Mouse (Mus musculus) hindbrain, embryonic 10.5 days (tissue): Measurements from ENCODE around the gene Toporsl. TPM values are rescaled to one million over a fixed set of nuclear protein-coding genes. Genes with fewer than 3 reads are reported as not detected.

ENCODE experiments used
- DNase-seq: peaks from one replicate; pipeline ENCODE4 v3.0.0-alpha.2; 2017; ENCODE audit warnings: low spot score
- H3K27ac ChIP-seq: fragments of 300-500 bp; sonication (generic); 2 replicates; pipeline ENCODE4 v1.5.1; 2016; ENCODE audit warnings: mild to moderate bottlenecking, moderate library complexity
- H3K27me3 ChIP-seq: fragments of 300-500 bp; sonication (generic); 2 replicates; pipeline ENCODE4 v1.6.1; 2016; ENCODE audit warnings: mild to moderate bottlenecking; ENCODE audit not compliant: poor library complexity, insufficient read depth, severe bottlenecking
- H3K36me3 ChIP-seq: fragments of 300-500 bp; sonication (generic); 2 replicates; pipeline ENCODE4 v1.6.1; 2016; ENCODE audit warnings: mild to moderate bottlenecking, moderate library complexity
- H3K4me1 ChIP-seq: fragments of 300-500 bp; sonication (generic); replicated peaks from 2 replicates; pipeline ENCODE4 v1.6.1; 2016; ENCODE audit warnings: mild to moderate bottlenecking
- H3K4me3 ChIP-seq: fragments of 300-500 bp; sonication (generic); 2 replicates; pipeline ENCODE4 v1.5.1; 2016; ENCODE audit warnings: mild to moderate bottlenecking, moderate library complexity
- H3K9me3 ChIP-seq: fragments of 300-500 bp; sonication (generic); 2 replicates; pipeline ENCODE4 v1.6.1; 2016; ENCODE audit warnings: mild to moderate bottlenecking, moderate library complexity
- WGBS: fragments of 180-500 bp; shearing (Covaris S2); methylation state at CpG from one replicate; pipeline ENCODE4 v1.1.7; 2016; 5-methylcytosine and 5-hydroxymethylcytosine counted together
- polyA plus RNA-seq: library from polyadenylated mRNA; unstranded; fragments of >200 nt; fragmentation: Nextera tagmentation; extraction: Ambion mirVana; gene quantifications from 2 replicates; pipeline ENCODE4 v1.2.1, GENCODE M21; 2016

Toporsl gene
- polyA plus RNA-seq, 1 experiment from 2014 or later = not detected

DNA sequence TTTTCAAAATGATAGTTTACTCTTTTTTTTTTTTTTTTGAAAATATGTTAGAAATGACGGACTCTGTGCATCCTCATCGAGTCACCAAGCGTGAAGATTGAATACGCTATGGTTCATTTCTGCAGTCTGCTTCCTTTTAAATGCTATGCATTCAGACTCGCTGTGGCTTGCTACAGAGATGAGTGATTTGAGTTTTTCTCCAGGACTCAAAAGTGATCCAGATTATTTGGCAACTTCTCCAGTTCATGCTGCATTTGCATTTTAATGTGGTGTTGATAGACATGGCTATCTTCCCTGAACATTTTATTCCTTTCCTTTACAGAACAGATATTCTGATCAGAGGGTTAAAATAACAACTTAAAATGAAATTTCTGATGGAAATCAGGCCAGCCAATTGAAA lies 65.2 kb downstream of the Toporsl start:
- H3K27ac ChIP-seq = peak overlapping the region; percentile 69; the same call in 1 of the 2 replicates
- 67% methylated on average over 5 of the region's 5 CpGs for WGBS
- H3K27me3 ChIP-seq = no peaks in the 10 kb centered on the region
- peak overlapping the region; percentile 30; the same call in 1 of the 2 replicates for H3K4me3 ChIP-seq
- no peaks in the 10 kb centered on the region for H3K36me3 ChIP-seq
- DNase-seq = no peak
- H3K4me1 ChIP-seq = peaks cover 8% of the 10 kb centered on the region; the same call in 1 of the 2 replicates
- H3K9me3 ChIP-seq = no peaks in the 10 kb centered on the region

Other genes with a start within 250 kb of the Toporsl start
- 123 and 200 TPM in 2 replicates for gene Smc2, start 157.0 kb upstream of the Toporsl start, polyA plus RNA-seq
- gene Vma21-ps, start 99.0 kb upstream of the Toporsl start, polyA plus RNA-seq = not detected in 2 replicates
- not detected in 2 replicates for gene Olfr275, start 218.3 kb downstream of the Toporsl start, polyA plus RNA-seq